Mouse (Mus musculus): Measurements from ENCODE around the gene Pigl.

DNA sequence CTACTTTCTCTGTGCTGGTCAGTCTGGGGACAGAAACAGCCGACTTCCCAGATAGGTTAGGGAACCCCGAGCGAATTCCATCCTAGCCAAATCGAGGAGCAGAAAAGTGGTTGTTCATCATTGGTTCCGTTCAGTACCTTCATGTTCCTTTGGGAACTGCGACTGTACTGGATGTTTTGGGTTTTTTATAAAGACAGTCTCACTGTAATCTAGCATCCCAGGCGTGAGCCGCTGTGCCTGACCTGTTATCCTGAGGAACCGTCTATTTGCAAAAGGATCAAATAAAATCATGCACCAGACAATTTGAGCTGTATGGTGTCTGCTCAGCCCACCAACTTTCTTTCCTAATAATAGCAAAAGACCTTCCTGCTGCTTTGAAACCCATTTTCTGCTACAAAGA, 520 bp downstream of the Pigl start:
- TF ChIP-seq EP300 (optimal IDR thresholded peaks at IDR 0.05) (no peak), CTCF (IDR thresholded peaks at IDR 0.05; ENCODE audit: low read depth) (no peak)
